Mouse (Mus musculus): ENCODE results near the gene Ifnz.
"Not testable (repeated sequence)": the region's sequence is repeated elsewhere in the genome, so short reads cannot be mapped to it uniquely, and the experiment has no call there.

The Ifnz gene

DNA sequence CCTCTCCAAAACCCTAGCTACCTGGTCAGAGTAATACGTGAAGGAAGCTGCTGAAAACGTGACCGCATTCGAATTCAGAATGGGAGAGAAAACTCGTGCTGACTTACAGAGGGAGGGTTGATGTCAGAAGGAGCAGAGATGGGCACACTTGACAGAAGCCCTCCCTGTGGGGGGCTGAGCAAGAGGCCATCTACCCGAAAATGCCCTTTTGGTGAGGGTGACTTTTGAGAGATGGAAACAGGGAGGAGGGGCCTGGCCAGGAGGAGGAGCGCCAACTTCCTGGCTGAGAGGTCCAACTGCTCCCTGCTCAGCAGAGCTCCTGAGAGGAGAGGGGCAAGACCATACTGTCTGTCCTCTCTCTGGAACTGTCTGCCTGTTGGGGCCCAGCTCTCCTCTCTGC, at the start of gene Ifnz:
TSS of gene Ifnz (plus strand) at position 301 of the 400 bp plus-strand sequence.
- POLR2A ChIA-PET, CTCF ChIA-PET: not testable (repeated sequence)

DNA sequence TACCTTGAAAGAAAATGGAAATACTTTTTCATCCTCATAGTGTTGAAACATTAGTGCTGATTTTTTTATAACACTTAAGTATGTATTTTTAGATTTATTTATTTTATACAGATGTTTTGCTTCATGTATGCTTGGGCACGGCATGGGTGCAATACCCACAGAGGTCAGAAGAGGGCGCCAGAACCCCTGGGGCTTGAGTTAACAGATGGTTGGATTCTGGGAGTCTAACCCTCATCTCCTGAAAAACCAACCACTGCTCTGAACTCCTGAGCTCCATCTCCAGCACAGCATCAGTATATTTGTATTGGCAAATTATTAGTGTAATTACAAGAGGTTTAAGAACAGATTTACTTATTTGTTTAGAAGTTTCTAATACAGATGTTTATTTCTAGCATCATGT, 43.5 kb upstream of the Ifnz start:
- CTCF ChIA-PET = interaction anchor here in 3 of 4 experiments (0.5 to 1.0 kb wide), 4 partner anchors 17 to 784 kb away, joined by 3 to 4 read pairs (median 3); no protein-coding TSS in a partner anchor
- POLR2A ChIA-PET = interaction anchor here in 1 of 4 experiments (0.9 kb wide), 1 partner anchor 15 kb away, joined by 3 read pairs; no protein-coding TSS in a partner anchor

- ChIA-PET CTCF (interaction anchor here in 3 of 4 experiments (0.5 to 1.0 kb wide), 4 partner anchors 18 to 785 kb away, joined by 3 to 4 read pairs (median 3); no protein-coding TSS in a partner anchor), POLR2A (interaction anchor here in 1 of 4 experiments (0.9 kb wide), 1 partner anchor 16 kb away, joined by 3 read pairs; no protein-coding TSS in a partner anchor)
These were observed 42.9 kb upstream of the Ifnz start for GRCm38 (mm10) chr4:88739036-88739435.

GRCm38 (mm10) chr4:88741426-88741825, 40.5 kb upstream of the Ifnz start:
- ChIA-PET CTCF (no interaction called here), POLR2A (no interaction called here)

DNA sequence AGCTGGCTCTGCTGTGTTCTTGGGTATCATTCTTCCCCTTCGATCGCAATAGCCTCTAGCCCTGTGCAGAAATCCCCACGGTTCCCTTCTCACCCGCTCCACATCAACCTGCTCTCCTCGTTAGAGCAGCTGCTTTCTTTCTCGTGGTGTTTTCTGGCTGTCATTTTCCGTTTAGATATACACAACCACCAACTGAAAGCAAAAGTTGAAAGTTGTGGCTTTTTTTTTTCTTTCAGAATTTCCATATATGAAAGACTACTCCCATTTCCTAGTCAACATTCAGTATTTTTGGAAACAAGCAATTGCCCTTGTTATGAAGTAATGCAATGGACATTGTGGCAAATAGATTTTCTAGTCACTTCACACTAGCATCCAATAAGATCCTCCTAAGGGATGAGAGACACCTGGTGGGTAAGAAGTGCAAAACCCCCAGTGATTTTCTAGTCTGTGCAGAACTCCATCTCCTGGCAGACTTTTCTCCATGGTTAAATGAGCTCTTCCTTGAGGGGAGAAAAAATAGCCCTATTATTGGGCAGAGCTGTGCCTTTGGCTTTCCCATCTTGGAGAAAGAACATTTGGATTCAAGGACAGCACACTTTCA, 39.1 kb upstream of the Ifnz start:
- CTCF ChIA-PET = interaction anchor here in 3 of 4 experiments (0.9 to 2.1 kb wide), 5 partner anchors 20 to 124 kb away, joined by 3 to 9 read pairs (median 4); partner anchors contain the start of gene Klhl9 (in 1 of the 3)
- POLR2A ChIA-PET = no interaction called here

GRCm38 (mm10) chr4:88744207-88744606, 37.7 kb upstream of the Ifnz start:
- CTCF ChIA-PET = interaction anchor here in 3 of 4 experiments (0.9 to 2.1 kb wide), 6 partner anchors 10 to 123 kb away, joined by 3 to 9 read pairs (median 4); partner anchors contain the start of gene Gm13271 (in 1 of the 3)
- POLR2A ChIA-PET = interaction anchor here in 1 of 4 experiments (1.1 to 1.7 kb wide), 2 partner anchors 10 to 22 kb away, joined by 3 to 8 read pairs; partner anchors contain the start of gene Klhl9

- POLR2A ChIA-PET = no interaction called here
- CTCF ChIA-PET = no interaction called here
These were observed 32.0 kb upstream of the Ifnz start for GRCm38 (mm10) chr4:88749926-88750325.

DNA sequence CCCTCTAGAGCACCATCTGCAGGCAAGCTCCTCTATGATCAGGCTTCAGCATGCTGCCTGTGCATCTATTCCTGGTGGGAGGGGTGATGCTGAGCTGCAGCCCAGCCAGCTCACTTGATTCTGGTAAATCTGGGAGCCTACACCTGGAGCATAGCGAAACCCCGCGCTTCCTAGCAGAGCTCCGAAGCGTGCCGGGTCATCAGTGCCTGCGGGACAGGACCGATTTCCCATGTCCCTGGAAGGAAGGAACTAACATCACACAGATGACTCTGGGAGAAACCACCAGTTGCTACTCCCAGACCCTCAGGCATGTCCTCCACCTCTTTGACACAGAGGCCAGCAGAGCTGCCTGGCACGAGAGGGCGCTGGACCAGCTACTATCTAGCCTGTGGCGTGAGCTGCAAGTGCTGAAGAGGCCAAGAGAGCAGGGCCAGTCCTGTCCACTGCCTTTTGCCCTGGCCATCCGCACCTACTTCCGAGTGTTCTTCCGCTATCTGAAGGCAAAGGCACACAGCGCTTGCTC, 27.1 kb upstream of the Ifnz start, which contains the start of gene Gm13271:
TSS of gene Gm13271 (plus strand) at position 51 of the 523 bp plus-strand sequence.
- CTCF ChIA-PET = interaction anchor here in 1 of 4 experiments (0.9 kb wide), 1 partner anchor 11 kb away, joined by 4 read pairs; no protein-coding TSS in a partner anchor
- POLR2A ChIA-PET = interaction anchor here in 1 of 4 experiments (1.1 to 1.2 kb wide), 2 partner anchors 10 to 183 kb away, joined by 3 read pairs; no protein-coding TSS in a partner anchor

GRCm38 (mm10) chr4:88756581-88757513, 25.1 kb upstream of the Ifnz start:
- CTCF ChIA-PET = interaction anchor here in 2 of 4 experiments (0.6 to 1.4 kb wide), 6 partner anchors 22 to 550 kb away, joined by 3 to 5 read pairs (median 3); no protein-coding TSS in a partner anchor
- POLR2A ChIA-PET = interaction anchor here in 2 of 4 experiments (0.7 kb wide), 2 partner anchors 375 to 388 kb away, joined by 3 to 5 read pairs; no protein-coding TSS in a partner anchor

- CTCF ChIA-PET = interaction anchor here in 2 of 4 experiments (0.6 to 1.4 kb wide), 7 partner anchors 23 to 549 kb away, joined by 3 to 5 read pairs (median 3); no protein-coding TSS in a partner anchor
- POLR2A ChIA-PET = not testable (repeated sequence)
These were observed 24.3 kb upstream of the Ifnz start for GRCm38 (mm10) chr4:88757628-88758031.

GRCm38 (mm10) chr4:88758751-88759150, 23.2 kb upstream of the Ifnz start:
- POLR2A ChIA-PET, CTCF ChIA-PET: not testable (repeated sequence)

- POLR2A ChIA-PET = interaction anchor here in 1 of 4 experiments (0.6 kb wide), 1 partner anchor 36 kb away, joined by 3 read pairs; no protein-coding TSS in a partner anchor
- CTCF ChIA-PET = not testable (repeated sequence)
These were observed 22.2 kb upstream of the Ifnz start, which contains the start of gene Gm13283 for GRCm38 (mm10) chr4:88759610-88760268. Gm13283 (plus strand) TSS chr4:88760119.

GRCm38 (mm10) chr4:88760431-88760830, 21.5 kb upstream of the Ifnz start:
- CTCF ChIA-PET, POLR2A ChIA-PET: not testable (repeated sequence)

DNA sequence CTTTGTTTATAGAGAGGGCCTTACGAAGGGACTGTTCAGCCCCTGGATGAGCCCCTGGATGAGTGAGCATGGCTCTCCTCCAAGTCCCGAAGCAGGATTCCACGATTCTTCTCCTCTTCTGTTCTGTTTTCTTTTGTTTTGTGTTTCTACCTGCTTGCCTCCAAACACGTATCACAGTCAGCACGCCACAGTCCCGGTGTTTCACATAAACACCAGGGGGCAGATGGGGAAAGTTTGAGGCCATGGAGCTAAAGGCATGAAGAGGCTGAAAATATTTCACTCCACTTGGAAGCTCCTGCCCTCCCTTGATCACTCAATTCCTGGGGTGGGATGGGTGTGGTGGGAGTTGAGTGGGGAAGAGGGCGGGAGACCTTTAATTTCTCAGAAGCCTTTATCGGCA, 20.2 kb upstream of the Ifnz start:
- POLR2A ChIA-PET = not testable (repeated sequence)

DNA sequence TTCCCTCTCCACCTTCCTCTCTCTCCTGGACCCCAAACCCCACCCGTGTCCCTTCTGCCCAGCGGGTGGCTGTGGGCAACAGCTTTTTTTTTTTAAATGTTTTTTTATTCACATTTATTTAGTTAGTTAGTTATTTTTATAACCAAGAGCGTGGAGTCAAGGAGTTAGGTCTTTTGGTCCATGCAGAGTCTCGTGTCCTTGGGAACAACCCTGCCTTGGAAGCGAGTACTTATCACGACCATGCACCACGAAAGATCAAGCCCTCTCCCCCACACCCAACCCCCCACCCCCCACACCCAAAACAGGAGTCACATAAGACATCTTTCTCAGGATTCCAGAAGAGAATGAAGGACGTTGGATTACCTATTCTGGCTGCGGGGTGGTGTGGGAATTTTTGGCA, 19.6 kb upstream of the Ifnz start:
- CTCF ChIA-PET = interaction anchor here in 1 of 4 experiments (0.7 to 1.1 kb wide), 2 partner anchors 11 to 24 kb away, joined by 3 to 4 read pairs; no protein-coding TSS in a partner anchor
- POLR2A ChIA-PET = not testable (repeated sequence)

More for the DNA sequence above, 20.2 kb upstream of the Ifnz start:
- CTCF ChIA-PET = interaction anchor here in 1 of 4 experiments (1.1 kb wide), 1 partner anchor 23 kb away, joined by 3 read pairs; no protein-coding TSS in a partner anchor

DNA sequence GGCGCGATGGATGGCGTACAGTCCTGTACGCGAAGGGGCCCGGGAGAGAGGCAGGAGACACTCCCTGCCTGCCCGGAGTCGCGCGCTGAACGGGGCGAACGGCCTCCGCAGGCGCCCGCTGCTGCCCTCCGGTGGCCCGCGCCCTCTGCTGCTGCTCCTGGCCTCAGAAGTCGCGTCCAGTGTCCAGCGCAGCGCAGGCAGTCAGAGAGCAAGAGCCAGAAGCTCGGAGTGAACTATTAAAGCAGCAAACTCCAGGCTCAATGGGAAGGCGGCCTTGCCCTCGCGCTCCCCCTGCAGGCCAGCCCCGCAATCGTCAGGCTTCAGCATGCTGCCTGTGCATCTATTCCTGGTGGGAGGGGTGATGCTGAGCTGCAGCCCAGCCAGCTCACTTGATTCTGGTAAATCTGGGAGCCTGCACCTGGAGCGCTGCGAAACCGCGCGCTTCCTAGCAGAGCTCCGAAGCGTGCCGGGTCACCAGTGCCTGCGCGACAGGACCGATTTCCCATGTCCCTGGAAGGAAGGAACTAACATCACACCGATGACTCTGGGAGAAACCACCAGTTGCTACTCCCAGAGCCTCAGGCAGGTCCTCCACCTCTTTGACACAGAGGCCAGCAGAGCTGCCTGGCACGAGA, 18.4 kb upstream of the Ifnz start:
- CTCF ChIA-PET = interaction anchor here in 1 of 4 experiments (1.2 kb wide), 1 partner anchor 67 kb away, joined by 3 read pairs; no protein-coding TSS in a partner anchor

GRCm38 (mm10) chr4:88773534-88773933, 8.4 kb upstream of the Ifnz start, which contains the start of gene Gm13290:
Gm13290 (plus strand) TSS chr4:88773834.
- CTCF ChIA-PET = not testable (repeated sequence)

More for the DNA sequence above, 18.4 kb upstream of the Ifnz start:
- POLR2A ChIA-PET = not testable (repeated sequence)

GRCm38 (mm10) chr4:88776622-88777021, 5.3 kb upstream of the Ifnz start, which contains the start of gene Gm13289:
Gm13289 (plus strand) TSS chr4:88776922.
- POLR2A ChIA-PET, CTCF ChIA-PET: not testable (repeated sequence)

More at GRCm38 (mm10) chr4:88773534-88773933, 8.4 kb upstream of the Ifnz start, which contains the start of gene Gm13290:
- POLR2A ChIA-PET = not testable (repeated sequence)

All from embryonic stem cell, embryonic (primary cell).